Mouse (Mus musculus) neural tube, embryonic 11.5 days (tissue): Measurements from ENCODE around the gene Gm11492. TPM values are rescaled to one million over a fixed set of nuclear protein-coding genes. Genes with fewer than 3 reads are reported as not detected.

ENCODE experiments used
- polyA plus RNA-seq: library from polyadenylated mRNA; unstranded; fragments of >200 nt; fragmentation: Nextera tagmentation; extraction: Ambion mirVana; gene quantifications from 2 replicates; pipeline ENCODE4 v1.2.1, GENCODE M21; 2014

Gm11492 gene
- polyA plus RNA-seq, 1 experiment from 2014 or later, result not detected

Other genes starting within 250 kb of the Gm11492 start
- 13.3 and 15.5 TPM in 2 replicates for gene Ppm1e, start 207.6 kb upstream of the Gm11492 start, polyA plus RNA-seq
- 13.0 and 13.4 TPM in 2 replicates for gene Rad51c, start 161.7 kb upstream of the Gm11492 start, polyA plus RNA-seq
- gene Tex14, start 161.6 kb upstream of the Gm11492 start, polyA plus RNA-seq, result 0.45 and 0.61 TPM in 2 replicates
- gene Sept4, start 2.2 kb downstream of the Gm11492 start, polyA plus RNA-seq, result 8.0 and 8.8 TPM in 2 replicates
- 84.9 and 95.9 TPM in 2 replicates for gene Mtmr4, start 25.5 kb downstream of the Gm11492 start, polyA plus RNA-seq
- 0.18 and 0.24 TPM in 2 replicates for gene Hsf5, start 50.5 kb downstream of the Gm11492 start, polyA plus RNA-seq
- gene Rnf43, start 96.1 kb downstream of the Gm11492 start, polyA plus RNA-seq, result 0.64 and 1.2 TPM in 2 replicates
- 155 and 162 TPM in 2 replicates for gene Supt4a, start 170.9 kb downstream of the Gm11492 start, polyA plus RNA-seq
- 5.4 and 6.0 TPM in 2 replicates for gene Tspoap1, start 193.9 kb downstream of the Gm11492 start, polyA plus RNA-seq
- gene Mpo, start 226.9 kb downstream of the Gm11492 start, polyA plus RNA-seq, result 6.0 and 7.7 TPM in 2 replicates